Mouse (Mus musculus): Measurements from ENCODE around the gene Ggact.

- TF ChIP-seq CTCF (IDR thresholded peaks at IDR 0.05; ENCODE audit: insufficient read depth, low read depth, low read length) (no peak), POLR2A (IDR thresholded peaks at IDR 0.05; ENCODE audit: insufficient read depth, low read depth, low read length) (no peak)
Measured at GRCm38 (mm10) chr14:122875636-122876035, 37.9 kb downstream of the Ggact start.
